In genomic region chr12:5210786-5211185, GRCm38 (mm10) we compare ENCODE assay signal across 10 mouse cellular contexts.
DNase-seq lines count a peak whose midpoint lies in the region; ATAC-seq and TF ChIP-seq lines count a peak whose summit lies in the region.
"Had no signal": no experiment of that assay in that cellular context is flagged by ENCODE, and none has a peak within 500 bp of the region (broad histone marks: within the 10 kb centered on the region; RNA-seq: fewer than 3 reads in every experiment).

No protein-coding gene starts in this region.

- no peaks in the 10 kb centered on the region for H3K27me3 ChIP-seq in hindbrain, embryonic 13.5 days
- no peaks in the 10 kb centered on the region for H3K27me3 ChIP-seq in hindbrain, embryonic 11.5 days (ENCODE audit: control insufficient read depth, insufficient read depth, low read length)
- H3K27me3 ChIP-seq in hindbrain, postnatal 0 days (ENCODE audit: insufficient read depth, low read length), result no peaks in the 10 kb centered on the region
- H3K27me3 ChIP-seq: limb, embryonic 15.5 days had no signal

- 0 out of 2 replicates have a peak overlapping the region, but pooled peaks have one; percentile 48 for H3K27ac ChIP-seq in hindbrain, embryonic 13.5 days
- H3K27ac ChIP-seq in hindbrain, embryonic 11.5 days (ENCODE audit: low read depth, low read length), result no peak overlapping the region
- H3K27ac ChIP-seq in hindbrain, postnatal 0 days, result 0 out of 2 replicates have a peak overlapping the region, but pooled peaks have one; percentile 11
- H3K27ac ChIP-seq: limb, embryonic 15.5 days had no signal

- H3K4me1 ChIP-seq in hindbrain, embryonic 13.5 days (replicated peaks), result peaks cover 82% of the 10 kb centered on the region
- peaks cover 13% of the 10 kb centered on the region for H3K4me1 ChIP-seq in hindbrain, embryonic 11.5 days (replicated peaks; ENCODE audit: control insufficient read depth, insufficient read depth, low read length)
- H3K4me1 ChIP-seq in hindbrain, postnatal 0 days (ENCODE audit: insufficient read depth, low read length), result peaks cover 32% of the 10 kb centered on the region

- H3K36me3 ChIP-seq in hindbrain, embryonic 13.5 days, result no peaks in the 10 kb centered on the region
- H3K36me3 ChIP-seq in hindbrain, embryonic 11.5 days (ENCODE audit: control insufficient read depth, insufficient read depth, low read length), result no peaks in the 10 kb centered on the region
- H3K36me3 ChIP-seq in hindbrain, postnatal 0 days (ENCODE audit: insufficient read depth, low read length), result no peaks in the 10 kb centered on the region

- H3K4me2 ChIP-seq in hindbrain, embryonic 13.5 days, result no peak overlapping the region
- H3K4me2 ChIP-seq in hindbrain, embryonic 11.5 days (replicated peaks; ENCODE audit: low read depth, low read length), result no peak overlapping the region
- no peak overlapping the region for H3K4me2 ChIP-seq in hindbrain, postnatal 0 days (ENCODE audit: low read depth, low read length)
- H3K4me2 ChIP-seq: limb, embryonic 15.5 days had no signal

- ATAC-seq in hindbrain, embryonic 13.5 days (ENCODE audit: low FRiP score), result no peak
- no peak for ATAC-seq in hindbrain, embryonic 11.5 days (ENCODE audit: low FRiP score)
- ATAC-seq in hindbrain, postnatal 0 days, result peak; percentile 24; the same call in 1 of the 2 replicates

- no peak for DNase-seq in hindbrain, embryonic 11.5 days (ENCODE audit: low spot score)
- peak; percentile 60 for DNase-seq in hindbrain, postnatal 0 days (ENCODE audit: low spot score)
- DNase-seq in left cerebral cortex, postnatal 25 days (ENCODE audit: low spot score in 2 of 2), result peak; percentile 78 to 94
- peak; percentile 77 to 85 for DNase-seq in right cerebral cortex, postnatal 36 days (ENCODE audit: low spot score in 2 of 2)
- DNase-seq in lung, postnatal 25 days (ENCODE audit: low spot score), result no peak
- no peak for DNase-seq in thymus, postnatal 0 days (ENCODE audit: low spot score)
- DNase-seq: gastrocnemius, postnatal 36 days; heart, postnatal 36 days had no signal

- no peak overlapping the region for H3K4me3 ChIP-seq in hindbrain, embryonic 13.5 days
- no peak overlapping the region for H3K4me3 ChIP-seq in hindbrain, embryonic 11.5 days (ENCODE audit: low read depth, low read length)
- H3K4me3 ChIP-seq in hindbrain, postnatal 0 days (ENCODE audit: low read length), result no peak overlapping the region
- H3K4me3 ChIP-seq: limb, embryonic 15.5 days had no signal

- intact Hi-C loops in left cerebral cortex, postnatal 25 days (cut with DNase I), result no loop called here

- no peaks in the 10 kb centered on the region for H3K9me3 ChIP-seq in hindbrain, embryonic 13.5 days
- H3K9me3 ChIP-seq in hindbrain, embryonic 11.5 days (ENCODE audit: control insufficient read depth, low read length), result no peaks in the 10 kb centered on the region
- no peaks in the 10 kb centered on the region for H3K9me3 ChIP-seq in hindbrain, postnatal 0 days (ENCODE audit: low read length)
- H3K9me3 ChIP-seq: limb, embryonic 15.5 days had no signal

- H3K9ac ChIP-seq in hindbrain, embryonic 13.5 days, result 0 out of 2 replicates have a peak overlapping the region, but pooled peaks have one; percentile 24
- H3K9ac ChIP-seq in hindbrain, embryonic 11.5 days (ENCODE audit: low read depth, low read length), result no peak overlapping the region
- no peak overlapping the region for H3K9ac ChIP-seq in hindbrain, postnatal 0 days (replicated peaks; ENCODE audit: low read length)
- H3K9ac ChIP-seq: limb, embryonic 15.5 days had no signal

- no peak for TF ChIP-seq CTCF in hindbrain, postnatal 0 days (IDR thresholded peaks at IDR 0.05; ENCODE audit: low read depth)

- WGBS in hindbrain, embryonic 13.5 days, result 33% methylated on average over 9 of the region's 9 CpGs
- 54% methylated on average over 9 of the region's 9 CpGs for WGBS in hindbrain, embryonic 11.5 days
- 36% methylated on average over 9 of the region's 9 CpGs for WGBS in hindbrain, postnatal 0 days

Comparison
In these comparisons a context has a peak if more than half of its experiments do, and no peak if none do; other contexts are left out.
1. DNase-seq: peak in hindbrain, postnatal 0 days (single experiment), left cerebral cortex, postnatal 25 days (2 of 2) and right cerebral cortex, postnatal 36 days (2 of 2); none in hindbrain, embryonic 11.5 days (single experiment), lung, postnatal 25 days (single experiment) and thymus, postnatal 0 days (single experiment).